Mouse (Mus musculus) thymus, adult 2 months (tissue): ENCODE data around the gene Poll. TPM values are rescaled to one million over a fixed set of nuclear protein-coding genes. Genes with fewer than 3 reads are reported as not detected.
A peak's percentile ranks its signal among the peaks of the same experiment; 100 is the strongest.

Experiments used
- DNase-seq: peaks from one replicate; pipeline ENCODE4 v3.0.0; 2021
- H3K27ac ChIP-seq: fragments of 200-500 bp; 2 replicates; pipeline ENCODE4 v1.5.1; 2012; ENCODE audit warnings: low read length, control low read depth; ENCODE audit not compliant: control insufficient read depth, insufficient read depth
- H3K27me3 ChIP-seq: fragments of 200-500 bp; 2 replicates; pipeline ENCODE4 v1.6.1; 2012; ENCODE audit warnings: mild to moderate bottlenecking, low read length, moderate library complexity, mixed read lengths; ENCODE audit not compliant: control insufficient read depth, insufficient read depth
- H3K36me3 ChIP-seq: fragments of 200-500 bp; 2 replicates; pipeline ENCODE4 v1.6.1; 2012; ENCODE audit warnings: mild to moderate bottlenecking, low read length, moderate library complexity; ENCODE audit not compliant: control insufficient read depth, insufficient read depth
- H3K4me1 ChIP-seq: fragments of 200-500 bp; replicated peaks from 2 replicates; pipeline ENCODE4 v1.6.1; 2012; ENCODE audit warnings: low read length; ENCODE audit not compliant: control insufficient read depth, insufficient read depth
- H3K4me3 ChIP-seq: fragments of 200-500 bp; 2 replicates; pipeline ENCODE4 v1.5.1; 2012; ENCODE audit warnings: mild to moderate bottlenecking, low read length, control low read depth, moderate library complexity; ENCODE audit not compliant: control insufficient read depth, insufficient read depth
- CTCF ChIP-seq: fragments of 200-500 bp; IDR thresholded peaks from 2 replicates; pipeline ENCODE4 v1.5.1; 2012; ENCODE audit warnings: mild to moderate bottlenecking, control low read depth, low read length, moderate library complexity, borderline replicate concordance; ENCODE audit not compliant: control insufficient read depth, poor library complexity, insufficient read depth; ENCODE audit errors: extremely low read depth
- POLR2A ChIP-seq: fragments of 200-500 bp; IDR thresholded peaks from 2 replicates; pipeline ENCODE4 v1.6.1; 2012; ENCODE audit warnings: mild to moderate bottlenecking, low read length, control low read depth, moderate library complexity; ENCODE audit not compliant: control insufficient read depth, poor library complexity, insufficient read depth; ENCODE audit errors: extremely low read depth
- WGBS: fragments of 180-500 bp; shearing (Covaris S2); methylation state at CpG from one replicate; pipeline ENCODE4 v1.1.7; 2018; 5-methylcytosine and 5-hydroxymethylcytosine counted together
- polyA plus RNA-seq: library from polyadenylated mRNA; depleted of rRNA; stranded (reverse); fragments of >200 nt; gene quantifications from 2 replicates; pipeline ENCODE4 v1.2.3, GENCODE M21; 2012

Gene Poll
- polyA plus RNA-seq, 1 experiment = 6.8 TPM

DNA sequence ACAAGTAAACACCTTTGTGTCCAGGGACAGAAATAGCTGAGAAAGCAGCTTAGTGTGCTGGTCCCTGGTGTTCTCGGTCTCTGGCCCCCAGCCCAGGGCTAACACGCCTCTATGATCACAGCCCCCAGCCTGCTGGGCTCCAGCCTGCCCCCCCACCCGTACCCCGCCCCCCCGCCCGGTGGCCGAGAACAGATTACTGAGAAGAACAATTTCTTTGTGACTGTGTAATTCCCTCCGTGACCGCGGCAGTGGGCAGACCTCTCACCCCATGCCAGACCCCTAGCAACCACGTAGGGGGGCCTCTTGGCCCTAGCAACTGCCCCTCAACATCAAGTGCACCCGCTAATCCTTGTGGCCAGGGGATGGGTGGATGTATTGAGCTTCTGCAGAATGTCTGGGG, 19.9 kb upstream of the Poll start:
- WGBS = 96% methylated on average over 12 of the region's 12 CpGs
- peaks cover 41% of the 10 kb centered on the region for H3K4me1 ChIP-seq
- no peaks in the 10 kb centered on the region for H3K36me3 ChIP-seq
- H3K27me3 ChIP-seq = no peaks in the 10 kb centered on the region
- TF ChIP-seq CTCF = no peak
- TF ChIP-seq POLR2A = no peak
- no peak overlapping the region for H3K27ac ChIP-seq
- no peak overlapping the region for H3K4me3 ChIP-seq
- DNase-seq = no peak

- Histone ChIP-seq H3K27ac (no peak overlapping the region), H3K4me1 (peaks cover 50% of the 10 kb centered on the region), H3K36me3 (no peaks in the 10 kb centered on the region), H3K27me3 (no peaks in the 10 kb centered on the region), H3K4me3 (no peak overlapping the region)
- no peak for DNase-seq
- WGBS = 94% methylated on average over 7 of the region's 7 CpGs
- no peak for TF ChIP-seq CTCF
- TF ChIP-seq POLR2A = no peak
Measured at GRCm38 (mm10) chr19:45579416-45579815, 19.1 kb upstream of the Poll start.

DNA sequence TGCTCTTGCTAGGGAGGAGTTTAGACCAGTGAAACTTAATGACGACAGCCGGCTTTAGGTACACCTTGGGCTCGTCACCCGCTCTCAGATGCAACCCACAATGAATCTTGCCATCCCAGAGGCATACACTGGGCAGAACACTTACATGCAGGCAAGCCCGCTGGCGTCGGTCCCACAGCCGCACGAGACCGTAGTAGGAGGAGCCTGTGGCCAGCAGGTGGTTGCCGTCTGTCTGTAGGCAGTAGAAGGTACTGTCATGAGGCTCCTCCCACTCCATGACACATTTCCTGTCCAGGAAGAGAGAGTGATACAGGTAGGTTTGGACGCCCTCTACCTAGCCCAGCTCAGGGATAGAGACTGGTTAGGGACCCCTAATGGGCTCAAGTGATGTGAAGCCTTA, 18.6 kb upstream of the Poll start:
- Histone ChIP-seq H3K27ac (no peak overlapping the region), H3K27me3 (no peaks in the 10 kb centered on the region), H3K4me3 (no peak overlapping the region), H3K4me1 (peaks cover 52% of the 10 kb centered on the region), H3K36me3 (no peaks in the 10 kb centered on the region)
- DNase-seq = no peak
- TF ChIP-seq POLR2A (no peak), CTCF (no peak)
- WGBS = 60% methylated on average over 12 of the region's 12 CpGs

DNA sequence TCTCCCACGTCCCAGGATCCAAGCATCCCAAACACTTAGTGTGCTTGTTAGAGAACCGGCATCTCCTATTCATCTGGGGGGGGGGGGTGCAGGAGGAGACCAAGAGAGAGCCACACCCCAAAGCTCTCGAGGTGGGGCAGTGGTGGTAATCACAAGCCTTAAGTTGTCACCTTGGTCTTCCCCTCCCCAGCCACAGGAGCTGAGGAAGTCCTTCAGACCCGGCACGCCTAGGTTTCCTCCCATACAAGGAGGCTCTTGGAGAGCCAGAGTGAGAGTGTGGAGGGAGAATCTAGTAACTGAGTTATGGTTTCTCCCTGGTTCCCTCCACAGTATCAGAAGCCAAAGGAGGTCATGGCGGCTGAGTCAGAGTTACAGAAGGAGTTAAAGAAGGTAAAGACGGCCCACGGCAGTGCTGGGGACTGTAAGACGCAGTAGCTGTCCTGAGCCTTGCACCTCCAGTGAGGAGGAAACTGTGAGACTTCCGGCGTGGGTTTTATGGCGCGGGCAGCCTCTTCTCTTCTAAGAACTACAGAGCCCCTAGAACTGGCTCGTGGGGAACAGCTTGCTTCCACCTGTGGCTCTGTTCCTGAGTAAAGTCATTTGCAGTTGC, 16.9 kb upstream of the Poll start:
- Histone ChIP-seq H3K36me3 (no peaks in the 10 kb centered on the region), H3K4me3 (no peak overlapping the region), H3K27ac (peak overlapping the region; percentile 90), H3K4me1 (peaks cover 52% of the 10 kb centered on the region), H3K27me3 (no peaks in the 10 kb centered on the region)
- peak; percentile 72 for DNase-seq
- TF ChIP-seq CTCF = no peak
- TF ChIP-seq POLR2A = 0 out of 2 replicates have a peak, but pooled peaks have one; percentile 20
- 8% methylated on average over 14 of the region's 14 CpGs for WGBS

GRCm38 (mm10) chr19:45575632-45576001, 15.3 kb upstream of the Poll start:
- Histone ChIP-seq H3K27ac (peak overlapping the region; percentile 83), H3K27me3 (no peaks in the 10 kb centered on the region), H3K4me1 (peaks cover 52% of the 10 kb centered on the region), H3K4me3 (peak overlapping the region; percentile 45), H3K36me3 (no peaks in the 10 kb centered on the region)
- DNase-seq = peak; percentile 24
- TF ChIP-seq CTCF (no peak), POLR2A (no peak)
- 48% methylated on average over 8 of the region's 8 CpGs for WGBS

DNA sequence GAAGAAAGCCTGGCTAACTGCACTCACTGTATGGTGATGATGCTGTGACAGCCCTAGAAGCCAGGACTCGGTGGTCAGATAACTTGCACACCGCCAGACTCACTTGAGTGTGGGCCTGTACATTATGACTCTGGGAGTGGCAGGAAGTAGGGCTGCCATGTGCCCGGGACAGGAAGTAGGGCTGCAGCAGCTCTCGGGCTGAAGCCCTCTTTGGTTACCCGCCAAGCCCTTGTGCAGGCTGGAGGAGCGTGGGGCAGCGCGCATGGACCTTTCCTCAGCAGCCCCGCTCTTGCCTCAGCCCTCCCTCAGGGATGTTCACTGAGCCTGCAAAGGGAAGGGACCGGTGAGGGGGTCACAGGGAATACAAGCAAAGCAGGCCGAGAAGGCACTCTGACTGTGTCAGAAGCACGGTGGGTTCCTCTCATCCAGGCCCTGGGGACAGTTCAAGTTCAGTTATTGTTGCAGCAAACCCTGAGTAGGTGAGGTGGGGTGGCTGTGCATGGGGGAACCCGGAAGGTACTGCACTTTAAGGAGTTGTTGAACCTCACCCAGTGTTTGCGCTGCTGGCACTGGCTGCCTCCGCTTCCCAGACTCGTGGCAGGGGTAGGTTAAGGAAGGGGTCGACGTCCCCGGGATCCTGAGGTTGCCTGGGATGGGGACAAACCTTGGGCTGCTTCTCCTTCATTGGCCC, 14.8 kb upstream of the Poll start:
- DNase-seq = peak; percentile 70
- Histone ChIP-seq H3K4me3 (peak overlapping the region; percentile 45), H3K27ac (peak overlapping the region; percentile 83), H3K36me3 (no peaks in the 10 kb centered on the region), H3K4me1 (peaks cover 52% of the 10 kb centered on the region), H3K27me3 (no peaks in the 10 kb centered on the region)
- TF ChIP-seq CTCF (0 out of 2 replicates have a peak, but pooled peaks have one; percentile 7), POLR2A (0 out of 2 replicates have a peak, but pooled peaks have one; percentile 47)
- 16% methylated on average over 19 of the region's 19 CpGs for WGBS
